Mouse (Mus musculus): ENCODE results near the gene Zzz3. TPM values are rescaled to one million over a fixed set of nuclear protein-coding genes. Genes with fewer than 3 reads are reported as not detected.

Gene Zzz3
- total and polyA plus RNA-seq, 2 experiments from 2014 or later, result 21.0 to 29.4 TPM

DNA sequence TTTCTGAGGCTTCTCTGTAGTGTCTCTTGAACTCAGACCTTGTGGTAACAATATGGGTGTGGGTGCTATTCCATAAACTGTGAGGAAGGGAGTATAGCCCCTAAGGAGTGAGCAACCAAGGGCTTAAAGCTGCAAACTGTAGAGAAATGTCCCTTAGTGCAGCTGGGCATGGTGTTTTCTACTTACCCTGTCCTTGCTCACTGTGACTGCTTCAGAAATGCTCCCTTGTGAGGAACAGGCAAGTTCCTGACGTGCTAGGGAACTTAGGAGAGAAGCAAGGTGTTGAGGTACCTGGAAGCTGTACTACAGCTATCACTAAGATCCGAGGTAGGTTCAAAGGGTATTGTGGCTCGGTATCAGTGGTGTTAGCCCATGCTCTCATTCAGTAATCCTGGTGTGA, 44.8 kb upstream of the Zzz3 start:
- Histone ChIP-seq H3K27me3 (ENCODE audit: insufficient read depth, low read length) (no peaks in the 10 kb centered on the region), H3K9ac (replicated peaks; ENCODE audit: low read length, poor library complexity, severe bottlenecking) (no peak overlapping the region), H3K4me1 (ENCODE audit: insufficient read depth, low read length) (peaks cover 4% of the 10 kb centered on the region), H3K9me3 (ENCODE audit: low read length) (no peaks in the 10 kb centered on the region), H3K27ac (ENCODE audit: low read depth, low read length) (no peak overlapping the region), H3K36me3 (ENCODE audit: insufficient read depth, low read length) (no peaks in the 10 kb centered on the region), H3K4me2 (ENCODE audit: low read depth, low read length, poor library complexity, severe bottlenecking) (no peak overlapping the region), H3K4me3 (ENCODE audit: low read depth, low read length) (no peak overlapping the region)
- DNase-seq (ENCODE audit: low spot score) (no peak), ATAC-seq (ENCODE audit: low FRiP score) (no peak)
- WGBS, result 81% methylated on average over 3 of the region's 3 CpGs
- TF ChIP-seq CTCF (IDR thresholded peaks at IDR 0.05), result no peak

DNA sequence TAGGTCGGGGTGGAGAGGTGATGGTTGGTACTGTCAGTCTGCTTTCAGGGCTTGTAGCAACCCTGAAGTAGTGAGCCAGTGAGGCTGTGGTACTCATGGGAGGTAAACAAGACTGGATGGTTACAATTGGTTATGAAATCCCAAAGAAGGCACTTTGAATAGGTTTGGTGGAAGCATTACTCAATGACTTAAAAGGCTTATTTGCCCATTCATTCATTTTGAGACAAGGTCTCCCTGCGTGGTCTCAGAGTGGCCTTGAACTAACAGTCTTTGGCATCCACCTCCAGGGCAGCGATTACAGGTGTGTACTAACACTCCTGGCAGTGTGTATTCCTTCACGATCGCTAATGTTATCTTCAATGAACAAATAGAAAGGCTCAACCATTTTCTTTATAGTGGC, 44.3 kb upstream of the Zzz3 start:
- Histone ChIP-seq H3K27ac (ENCODE audit: low read depth, low read length) (no peak overlapping the region), H3K36me3 (ENCODE audit: insufficient read depth, low read length) (no peaks in the 10 kb centered on the region), H3K9ac (replicated peaks; ENCODE audit: low read length, poor library complexity, severe bottlenecking) (no peak overlapping the region), H3K4me1 (ENCODE audit: insufficient read depth, low read length) (peaks cover 4% of the 10 kb centered on the region), H3K4me2 (ENCODE audit: low read depth, low read length, poor library complexity, severe bottlenecking) (no peak overlapping the region), H3K4me3 (ENCODE audit: low read depth, low read length) (no peak overlapping the region), H3K27me3 (ENCODE audit: insufficient read depth, low read length) (no peaks in the 10 kb centered on the region), H3K9me3 (ENCODE audit: low read length) (no peaks in the 10 kb centered on the region)
- TF ChIP-seq CTCF (IDR thresholded peaks at IDR 0.05), result no peak
- ATAC-seq (ENCODE audit: low FRiP score) (no peak), DNase-seq (ENCODE audit: low spot score) (no peak)
- WGBS, result 88% methylated on average over 5 of the region's 5 CpGs

DNA sequence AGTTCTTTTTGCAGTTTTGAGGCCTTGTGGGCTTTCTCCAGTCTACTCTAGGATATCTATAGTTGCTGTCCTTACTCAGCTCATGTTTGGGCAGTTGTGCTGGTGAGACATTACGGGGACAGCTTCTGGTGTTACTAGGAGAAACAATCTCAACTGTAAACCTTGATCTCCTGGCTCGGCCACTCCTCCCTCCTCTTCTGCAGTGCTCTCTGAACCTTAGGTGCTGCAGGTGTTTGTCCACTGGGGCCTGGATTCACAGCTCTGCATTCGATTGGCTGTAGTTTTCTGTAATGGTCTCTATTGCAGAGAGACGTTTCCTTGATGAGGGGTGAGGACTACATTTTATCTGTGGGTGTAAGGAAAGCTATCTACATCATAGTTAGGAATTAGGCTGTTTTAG, 43.0 kb upstream of the Zzz3 start:
- no peak for ATAC-seq (ENCODE audit: low FRiP score)
- peaks cover 4% of the 10 kb centered on the region for H3K4me1 ChIP-seq (ENCODE audit: insufficient read depth, low read length)
- H3K4me2 ChIP-seq (ENCODE audit: low read depth, low read length, poor library complexity, severe bottlenecking), result no peak overlapping the region
- no peak overlapping the region for H3K4me3 ChIP-seq (ENCODE audit: low read depth, low read length)
- H3K36me3 ChIP-seq (ENCODE audit: insufficient read depth, low read length), result 0 out of 2 replicates have a peak, but pooled peaks cover 3% of the 10 kb centered on the region
- H3K9ac ChIP-seq (replicated peaks; ENCODE audit: low read length, poor library complexity, severe bottlenecking), result no peak overlapping the region
- no peak overlapping the region for H3K27ac ChIP-seq (ENCODE audit: low read depth, low read length)
- no peaks in the 10 kb centered on the region for H3K27me3 ChIP-seq (ENCODE audit: insufficient read depth, low read length)
- DNase-seq (ENCODE audit: low spot score), result no peak
- TF ChIP-seq CTCF (IDR thresholded peaks at IDR 0.05), result no peak
- WGBS, result 89% methylated on average over 4 of the region's 4 CpGs
- H3K9me3 ChIP-seq (ENCODE audit: low read length), result no peaks in the 10 kb centered on the region

DNA sequence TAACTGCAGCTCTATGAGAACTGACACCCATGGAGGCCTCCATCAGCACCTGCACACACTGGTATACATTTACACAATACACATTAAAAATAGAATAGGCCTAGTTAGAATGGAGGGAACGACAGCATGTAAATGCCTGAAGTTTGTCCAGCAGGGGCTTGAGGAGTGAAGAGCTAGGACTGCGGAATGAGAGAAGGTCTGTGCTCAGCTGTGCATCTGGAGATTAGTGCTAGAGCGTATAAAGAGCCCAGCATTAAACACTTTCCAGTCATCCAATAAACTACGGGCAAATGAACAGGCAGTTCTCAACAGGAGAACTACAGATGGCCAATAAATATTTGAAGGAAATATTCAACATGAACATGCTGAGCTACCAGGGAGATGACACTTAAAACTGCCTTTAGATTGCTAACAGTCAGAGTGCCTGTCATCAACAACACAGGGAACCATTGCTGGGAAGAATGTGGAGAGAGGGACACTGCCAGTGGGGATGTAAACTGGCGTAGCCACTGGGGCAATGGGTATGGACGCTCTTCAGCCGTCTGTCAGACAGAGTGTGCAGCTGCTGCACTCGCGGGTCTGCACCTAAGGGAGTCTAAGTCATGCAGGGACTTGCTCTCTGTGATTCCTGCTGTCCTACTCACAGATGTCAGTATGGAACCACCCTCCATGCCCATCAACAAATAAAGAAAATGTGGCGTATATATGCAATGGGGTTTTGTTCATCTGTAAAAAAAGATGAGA, 41.7 kb upstream of the Zzz3 start:
- no peaks in the 10 kb centered on the region for H3K9me3 ChIP-seq (ENCODE audit: low read length)
- 0 out of 2 replicates have a peak, but pooled peaks cover 5% of the 10 kb centered on the region for H3K36me3 ChIP-seq (ENCODE audit: insufficient read depth, low read length)
- H3K27ac ChIP-seq (ENCODE audit: low read depth, low read length), result no peak overlapping the region
- ATAC-seq (ENCODE audit: low FRiP score) (no peak), DNase-seq (ENCODE audit: low spot score) (peak; percentile 27)
- no peak overlapping the region for H3K9ac ChIP-seq (replicated peaks; ENCODE audit: low read length, poor library complexity, severe bottlenecking)
- 62% methylated on average over 10 of the region's 10 CpGs for WGBS
- no peak overlapping the region for H3K4me2 ChIP-seq (ENCODE audit: low read depth, low read length, poor library complexity, severe bottlenecking)
- H3K4me1 ChIP-seq (ENCODE audit: insufficient read depth, low read length), result no peaks in the 10 kb centered on the region; the same call in 1 of the 2 replicates
- no peak for TF ChIP-seq CTCF (IDR thresholded peaks at IDR 0.05)
- no peak overlapping the region for H3K4me3 ChIP-seq (ENCODE audit: low read depth, low read length)
- H3K27me3 ChIP-seq (ENCODE audit: insufficient read depth, low read length), result no peaks in the 10 kb centered on the region

DNA sequence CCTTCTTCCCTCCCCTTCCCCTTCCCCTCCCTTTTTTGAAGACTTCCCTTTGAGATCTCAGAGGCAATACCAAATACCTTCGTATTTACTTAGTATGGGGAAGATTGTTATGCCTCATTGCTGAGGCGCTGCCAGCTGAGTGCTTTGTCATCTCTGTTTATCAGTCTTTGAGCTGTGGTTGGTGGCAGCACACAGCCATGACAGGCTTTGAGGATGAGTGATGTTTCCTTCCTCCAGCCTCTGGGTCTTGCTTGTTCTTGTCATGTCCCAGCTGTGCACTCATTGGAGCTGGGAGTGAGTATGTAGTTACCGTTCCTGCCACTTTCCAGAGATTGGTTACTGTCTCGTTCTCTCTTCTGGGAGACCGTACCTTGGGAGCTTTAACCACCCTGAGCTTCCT, 39.9 kb upstream of the Zzz3 start:
- Histone ChIP-seq H3K9me3 (ENCODE audit: low read length) (no peaks in the 10 kb centered on the region), H3K4me1 (ENCODE audit: insufficient read depth, low read length) (no peaks in the 10 kb centered on the region), H3K36me3 (ENCODE audit: insufficient read depth, low read length) (peaks cover 15% of the 10 kb centered on the region; the same call in 1 of the 2 replicates), H3K4me2 (ENCODE audit: low read depth, low read length, poor library complexity, severe bottlenecking) (no peak overlapping the region), H3K27ac (ENCODE audit: low read depth, low read length) (no peak overlapping the region), H3K27me3 (ENCODE audit: insufficient read depth, low read length) (no peaks in the 10 kb centered on the region), H3K9ac (replicated peaks; ENCODE audit: low read length, poor library complexity, severe bottlenecking) (no peak overlapping the region), H3K4me3 (ENCODE audit: low read depth, low read length) (no peak overlapping the region)
- no peak for DNase-seq (ENCODE audit: low spot score)
- WGBS, result 67% methylated on average over 5 of the region's 5 CpGs
- no peak for TF ChIP-seq CTCF (IDR thresholded peaks at IDR 0.05)
- ATAC-seq (ENCODE audit: low FRiP score), result no peak

DNA sequence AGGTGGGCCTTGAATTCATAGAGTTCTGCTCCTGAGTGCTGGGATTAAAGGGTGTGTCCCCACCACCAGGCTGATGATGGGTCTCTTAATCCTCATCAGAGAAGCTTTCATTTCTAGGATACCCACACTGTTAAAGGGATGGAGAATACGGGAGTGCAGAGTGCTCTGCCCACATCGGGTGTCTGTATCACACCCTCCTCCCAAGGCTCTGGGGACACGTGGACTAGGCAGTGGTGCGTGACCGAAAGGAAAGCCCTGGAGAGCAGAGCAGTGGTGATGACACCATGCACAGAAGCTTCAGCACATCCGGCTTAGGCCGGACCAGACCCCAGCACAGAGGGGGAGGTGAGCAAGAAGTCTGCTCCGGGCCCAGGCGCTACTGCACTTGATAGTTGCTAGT, 38.5 kb upstream of the Zzz3 start:
- ATAC-seq (ENCODE audit: low FRiP score), result no peak
- whole genome bisulfite sequencing, result 78% methylated on average over 9 of the region's 9 CpGs
- Histone ChIP-seq H3K4me1 (ENCODE audit: insufficient read depth, low read length) (no peaks in the 10 kb centered on the region), H3K27ac (ENCODE audit: low read depth, low read length) (no peak overlapping the region), H3K9me3 (ENCODE audit: low read length) (no peaks in the 10 kb centered on the region), H3K4me3 (ENCODE audit: low read depth, low read length) (no peak overlapping the region), H3K27me3 (ENCODE audit: insufficient read depth, low read length) (no peaks in the 10 kb centered on the region), H3K4me2 (ENCODE audit: low read depth, low read length, poor library complexity, severe bottlenecking) (no peak overlapping the region), H3K36me3 (ENCODE audit: insufficient read depth, low read length) (peaks cover 26% of the 10 kb centered on the region; the same call in 1 of the 2 replicates), H3K9ac (replicated peaks; ENCODE audit: low read length, poor library complexity, severe bottlenecking) (no peak overlapping the region)
- TF ChIP-seq CTCF (IDR thresholded peaks at IDR 0.05), result no peak
- no peak for DNase-seq (ENCODE audit: low spot score)

All from midbrain, postnatal 0 days (tissue).